Mouse (Mus musculus) hindbrain, postnatal 0 days (tissue): ENCODE results near the gene Arpc2. TPM values are rescaled to one million over a fixed set of nuclear protein-coding genes. Genes with fewer than 3 reads are reported as not detected.

ENCODE experiments used
- ATAC-seq: fragments of 200-750 bp; cut with Nextera tagmentation; 2 replicates; pipeline ENCODE4 v1.8.0; 2017; ENCODE audit warnings: mild to moderate bottlenecking, moderate TSS enrichment, moderate library complexity
- DNase-seq: peaks from one replicate; pipeline ENCODE4 v3.0.0-alpha.2; 2015; ENCODE audit warnings: low spot score
- H3K27ac ChIP-seq: fragments of 300-500 bp; sonication (generic); 2 replicates; pipeline ENCODE4 v1.5.1; 2014; ENCODE audit warnings: mild to moderate bottlenecking
- H3K27me3 ChIP-seq: fragments of 300-500 bp; sonication (generic); 2 replicates; pipeline ENCODE4 v1.6.1; 2014; ENCODE audit warnings: low read length, mixed read lengths; ENCODE audit not compliant: insufficient read depth
- H3K36me3 ChIP-seq: fragments of 300-500 bp; sonication (generic); 2 replicates; pipeline ENCODE4 v1.6.1; 2014; ENCODE audit warnings: low read length, mixed read lengths; ENCODE audit not compliant: insufficient read depth
- H3K4me1 ChIP-seq: fragments of 300-500 bp; sonication (generic); 2 replicates; pipeline ENCODE4 v1.6.1; 2014; ENCODE audit warnings: antibody characterized with exemption, low read length, mixed read lengths; ENCODE audit not compliant: insufficient read depth
- H3K4me2 ChIP-seq: fragments of 300-500 bp; sonication (generic); 2 replicates; pipeline ENCODE4 v1.6.1; 2014; ENCODE audit warnings: low read depth, mild to moderate bottlenecking, low read length, moderate library complexity, mixed read lengths
- H3K4me3 ChIP-seq: fragments of 300-500 bp; sonication (generic); 2 replicates; pipeline ENCODE4 v1.5.1; 2014; ENCODE audit warnings: low read length
- H3K9ac ChIP-seq: fragments of 300-500 bp; sonication (generic); replicated peaks from 2 replicates; pipeline ENCODE4 v1.6.1; 2014; ENCODE audit warnings: mild to moderate bottlenecking, low read length, moderate library complexity, mixed read lengths
- H3K9me3 ChIP-seq: fragments of 300-500 bp; sonication (generic); 2 replicates; pipeline ENCODE4 v1.6.1; 2016; ENCODE audit warnings: low read length, mixed read lengths
- CTCF ChIP-seq: IDR thresholded peaks from 2 replicates; pipeline ENCODE4 v1.5.1; 2016; ENCODE audit warnings: antibody characterized with exemption, control low read depth, low read depth
- WGBS: fragments of 180-500 bp; shearing (Covaris S2); extraction: QIAGEN DNeasy Blood & Tissue Kit; methylation state at CpG from one replicate; pipeline ENCODE4 v1.1.7; 2014; 5-methylcytosine and 5-hydroxymethylcytosine counted together
- polyA plus RNA-seq: library from polyadenylated mRNA; unstranded; fragments of >200 nt; fragmentation: Nextera tagmentation; extraction: Ambion mirVana; gene quantifications from 2 replicates; pipeline ENCODE4 v1.2.1, GENCODE M21; 2015
- total RNA-seq: library from RNA; depleted of rRNA; stranded (reverse); fragments of >200 nt; gene quantifications from 2 replicates; pipeline ENCODE4 v1.2.3, GENCODE M21; 2014

The Arpc2 gene
- total and polyA plus RNA-seq, 2 experiments from 2014 or later: 131 to 417 TPM

- H3K4me2 ChIP-seq: no peak overlapping the region
- DNase-seq (no peak), ATAC-seq (no peak)
- no peaks in the 10 kb centered on the region for H3K27me3 ChIP-seq
- H3K9ac ChIP-seq: no peak overlapping the region
- no peaks in the 10 kb centered on the region for H3K9me3 ChIP-seq
- 54% methylated on average over 9 of the region's 9 CpGs for WGBS
- H3K4me3 ChIP-seq: no peak overlapping the region
- no peak overlapping the region for H3K27ac ChIP-seq
- TF ChIP-seq CTCF: no peak
- H3K36me3 ChIP-seq: peaks cover 5% of the 10 kb centered on the region; the same call in 1 of the 2 replicates
- no peaks in the 10 kb centered on the region for H3K4me1 ChIP-seq
Observed at GRCm38 (mm10) chr1:74275015-74275414, 39.1 kb downstream of the Arpc2 start.

- H3K27me3 ChIP-seq: no peaks in the 10 kb centered on the region
- no peak for ATAC-seq
- no peak overlapping the region for H3K9ac ChIP-seq
- H3K27ac ChIP-seq: no peak overlapping the region
- DNase-seq: no peak
- H3K4me1 ChIP-seq: no peaks in the 10 kb centered on the region
- 75% methylated on average over 6 of the region's 6 CpGs for WGBS
- TF ChIP-seq CTCF: no peak
- peaks cover 25% of the 10 kb centered on the region for H3K36me3 ChIP-seq
- H3K4me2 ChIP-seq: no peak overlapping the region
- no peak overlapping the region for H3K4me3 ChIP-seq
- H3K9me3 ChIP-seq: no peaks in the 10 kb centered on the region
Observed at GRCm38 (mm10) chr1:74277041-74277440, 41.2 kb downstream of the Arpc2 start.

- ATAC-seq: no peak
- Histone ChIP-seq H3K4me3 (no peak overlapping the region), H3K4me2 (no peak overlapping the region), H3K27me3 (no peaks in the 10 kb centered on the region), H3K36me3 (peaks cover 31% of the 10 kb centered on the region), H3K27ac (no peak overlapping the region), H3K4me1 (peaks cover 5% of the 10 kb centered on the region; the same call in 1 of the 2 replicates), H3K9ac (no peak overlapping the region), H3K9me3 (no peaks in the 10 kb centered on the region)
- no peak for TF ChIP-seq CTCF
- WGBS: 53% methylated on average over 8 of the region's 8 CpGs
- DNase-seq: no peak
Observed at GRCm38 (mm10) chr1:74277883-74278537, 42.1 kb downstream of the Arpc2 start.

GRCm38 (mm10) chr1:74278538-74278937 is 42.7 kb downstream of the Arpc2 start, which contains the start of gene Gpbar1:
Gpbar1 (plus strand) TSS chr1:74278550.
- H3K4me1 ChIP-seq: peaks cover 9% of the 10 kb centered on the region; the same call in 1 of the 2 replicates
- H3K36me3 ChIP-seq: peaks cover 31% of the 10 kb centered on the region
- H3K27ac ChIP-seq: no peak within 1 kb of the TSS
- H3K4me2 ChIP-seq: no peak within 1 kb of the TSS
- ATAC-seq (no peak), DNase-seq (no peak)
- WGBS: 90% methylated on average over 10 of the region's 10 CpGs
- H3K27me3 ChIP-seq: no peaks in the 10 kb centered on the region
- H3K9me3 ChIP-seq: no peaks in the 10 kb centered on the region
- H3K4me3 ChIP-seq: no peak within 1 kb of the TSS
- no peak for TF ChIP-seq CTCF
- no peak within 1 kb of the TSS for H3K9ac ChIP-seq

- no peak for ATAC-seq
- no peak for TF ChIP-seq CTCF
- Histone ChIP-seq H3K9me3 (no peaks in the 10 kb centered on the region), H3K27me3 (no peaks in the 10 kb centered on the region), H3K27ac (no peak overlapping the region), H3K4me2 (no peak overlapping the region), H3K36me3 (peaks cover 31% of the 10 kb centered on the region), H3K4me3 (no peak overlapping the region), H3K4me1 (peaks cover 11% of the 10 kb centered on the region; the same call in 1 of the 2 replicates), H3K9ac (no peak overlapping the region)
- WGBS: 87% methylated on average over 11 of the region's 11 CpGs
- DNase-seq: no peak
Observed at GRCm38 (mm10) chr1:74278988-74279387, 43.1 kb downstream of the Arpc2 start.

GRCm38 (mm10) chr1:74280591-74281325 is 44.9 kb downstream of the Arpc2 start:
- WGBS: 94% methylated on average over 14 of the region's 14 CpGs
- Histone ChIP-seq H3K27ac (no peak overlapping the region), H3K9me3 (no peaks in the 10 kb centered on the region), H3K4me1 (peaks cover 11% of the 10 kb centered on the region; the same call in 1 of the 2 replicates), H3K9ac (no peak overlapping the region), H3K4me2 (no peak overlapping the region), H3K4me3 (no peak overlapping the region), H3K36me3 (peaks cover 31% of the 10 kb centered on the region), H3K27me3 (no peaks in the 10 kb centered on the region)
- DNase-seq: no peak
- no peak for ATAC-seq
- no peak for TF ChIP-seq CTCF
